Mouse (Mus musculus): ENCODE results near the gene Sox2. TPM values are rescaled to one million over a fixed set of nuclear protein-coding genes. Genes with fewer than 3 reads are reported as not detected.

Gene Sox2
- polyA plus RNA-seq, 1 experiment from 2014 or later: 19.2 TPM

GRCm38 (mm10) chr3:34656153-34656552 lies 5.9 kb downstream of the Sox2 start:
- Histone ChIP-seq H3K4me1 (replicated peaks) (peaks cover 35% of the 10 kb centered on the region), H3K9ac (peak overlapping the region; percentile 74), H3K27ac (peak overlapping the region; percentile 93), H3K36me3 (no peaks in the 10 kb centered on the region), H3K4me2 (peak overlapping the region; percentile 71), H3K4me3 (peak overlapping the region; percentile 45), H3K27me3 (peaks cover 66% of the 10 kb centered on the region), H3K9me3 (no peaks in the 10 kb centered on the region)
- WGBS: 3% methylated on average over 3 of the region's 3 CpGs
- ATAC-seq (ENCODE audit: low FRiP score): no peak

DNA sequence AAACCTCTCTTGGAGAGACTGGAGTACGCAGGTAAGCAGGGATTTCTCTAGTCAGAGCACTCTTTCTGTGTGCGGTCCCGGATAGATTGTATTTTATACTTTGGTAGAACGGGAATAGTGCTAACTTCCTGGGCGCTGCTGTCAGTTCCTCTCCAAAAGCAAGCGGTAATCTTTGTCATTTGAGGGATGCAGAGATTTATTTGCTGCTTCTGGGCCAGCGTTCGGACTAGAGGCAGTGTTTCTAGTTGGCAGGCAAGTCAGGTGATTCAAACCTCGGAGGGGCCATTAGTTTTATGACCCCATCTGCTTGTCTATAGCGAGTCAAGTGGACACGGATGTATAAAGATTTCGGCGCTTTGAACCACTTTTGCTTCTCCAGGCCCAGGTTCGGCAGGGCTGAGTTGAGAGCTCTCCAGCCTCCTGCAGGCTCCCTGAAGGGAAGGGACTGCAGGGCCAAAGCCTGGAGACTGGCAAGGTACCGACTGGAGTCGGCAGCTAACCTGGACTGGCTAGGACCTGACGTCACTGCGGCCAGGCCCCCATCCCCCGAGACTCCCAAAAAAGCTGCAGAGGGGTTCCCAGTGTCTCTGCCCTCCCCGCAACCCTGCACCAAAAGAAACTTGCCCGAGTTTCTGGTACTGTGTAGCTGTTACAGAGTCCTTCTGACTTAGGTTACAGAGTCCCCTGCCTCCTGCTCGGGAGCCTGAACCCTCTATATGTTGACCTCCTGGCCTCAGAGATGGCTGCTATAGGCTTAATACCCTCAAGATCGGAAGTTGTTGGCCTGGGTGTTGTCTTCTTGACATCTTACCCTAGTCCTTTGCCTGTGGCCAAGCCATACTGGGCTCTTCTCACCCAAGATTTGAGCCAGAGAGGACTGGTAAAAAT lies 6.9 kb downstream of the Sox2 start:
- ATAC-seq (ENCODE audit: low FRiP score): no peak
- 8% methylated on average over 23 of the region's 23 CpGs for WGBS
- Histone ChIP-seq H3K36me3 (no peaks in the 10 kb centered on the region), H3K27me3 (peaks cover 61% of the 10 kb centered on the region), H3K27ac (peak overlapping the region; percentile 93), H3K9me3 (no peaks in the 10 kb centered on the region), H3K4me1 (replicated peaks) (peaks cover 41% of the 10 kb centered on the region), H3K9ac (peak overlapping the region; percentile 74), H3K4me3 (peak overlapping the region; percentile 45), H3K4me2 (peak overlapping the region; percentile 71)

DNA sequence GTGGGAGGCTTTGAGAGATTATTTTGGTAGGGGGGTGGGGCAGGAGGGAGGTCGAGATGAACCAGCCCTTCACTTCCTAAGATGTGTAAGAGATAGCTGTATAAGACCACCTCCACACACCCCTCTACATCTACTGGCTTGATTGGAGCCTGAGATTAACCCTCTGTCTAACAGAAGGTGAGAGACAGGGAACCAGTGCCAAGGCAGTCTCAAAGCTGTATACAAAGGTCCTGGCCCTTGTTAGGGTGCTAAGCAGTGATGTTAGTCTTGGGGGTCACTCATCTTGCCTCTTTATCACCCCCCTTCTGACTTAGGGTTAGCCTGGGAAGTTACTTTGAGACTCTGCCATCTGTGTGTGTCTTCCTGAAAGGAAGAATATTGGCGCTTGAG lies 7.5 kb downstream of the Sox2 start:
- peaks cover 43% of the 10 kb centered on the region for H3K4me1 ChIP-seq (replicated peaks)
- peak overlapping the region; percentile 45 for H3K4me3 ChIP-seq
- WGBS: 27% methylated on average over 2 of the region's 2 CpGs
- H3K36me3 ChIP-seq: no peaks in the 10 kb centered on the region
- no peak for ATAC-seq (ENCODE audit: low FRiP score)
- peaks cover 61% of the 10 kb centered on the region for H3K27me3 ChIP-seq
- H3K9me3 ChIP-seq: no peaks in the 10 kb centered on the region
- H3K27ac ChIP-seq: peak overlapping the region; percentile 93
- peak overlapping the region; percentile 74 for H3K9ac ChIP-seq
- H3K4me2 ChIP-seq: peak overlapping the region; percentile 71

GRCm38 (mm10) chr3:34658241-34658965 lies 8.2 kb downstream of the Sox2 start:
- ATAC-seq (ENCODE audit: low FRiP score): no peak
- 36% methylated on average over 7 of the region's 7 CpGs for WGBS
- Histone ChIP-seq H3K4me1 (replicated peaks) (peaks cover 50% of the 10 kb centered on the region), H3K4me3 (peak overlapping the region; percentile 45), H3K36me3 (no peaks in the 10 kb centered on the region), H3K27me3 (peaks cover 61% of the 10 kb centered on the region), H3K9ac (peak overlapping the region; percentile 74), H3K27ac (peak overlapping the region; percentile 93), H3K4me2 (peak overlapping the region; percentile 71), H3K9me3 (no peaks in the 10 kb centered on the region)

DNA sequence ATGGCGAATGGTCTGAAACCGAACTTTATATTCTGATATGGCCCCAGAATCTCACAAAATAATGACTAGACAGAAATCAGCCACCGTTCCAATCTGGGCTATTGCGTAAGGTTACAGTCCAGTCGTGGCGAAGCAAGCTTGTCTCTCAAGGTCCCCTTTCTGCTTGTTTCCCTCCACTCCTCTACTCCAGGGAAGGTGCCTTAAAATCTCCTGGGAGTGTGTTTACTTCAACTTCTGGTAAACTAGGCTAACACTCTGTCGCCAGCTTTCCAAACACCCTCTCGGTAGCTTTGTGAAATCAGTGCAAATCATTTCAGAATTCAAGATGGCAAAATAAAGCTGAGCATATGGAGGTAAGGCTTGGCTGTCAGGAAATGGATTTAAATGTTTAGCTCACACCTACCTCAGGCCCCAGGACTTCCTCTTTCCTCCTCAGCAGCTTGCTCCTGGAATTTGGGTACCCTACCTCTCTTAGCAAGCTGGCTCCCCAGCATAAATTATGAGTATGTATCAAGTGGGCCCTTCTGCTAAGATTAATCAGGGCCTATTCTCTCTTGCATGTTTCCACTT lies 8.8 kb downstream of the Sox2 start:
- Histone ChIP-seq H3K36me3 (no peaks in the 10 kb centered on the region), H3K4me1 (replicated peaks) (peaks cover 57% of the 10 kb centered on the region), H3K27ac (peak overlapping the region; percentile 93), H3K4me3 (peak overlapping the region; percentile 45; the same call in 1 of the 2 replicates), H3K9me3 (no peaks in the 10 kb centered on the region), H3K9ac (peak overlapping the region; percentile 39; the same call in 1 of the 2 replicates), H3K27me3 (peaks cover 61% of the 10 kb centered on the region), H3K4me2 (peak overlapping the region; percentile 71)
- WGBS: 45% methylated on average over 8 of the region's 8 CpGs
- ATAC-seq (ENCODE audit: low FRiP score): no peak

DNA sequence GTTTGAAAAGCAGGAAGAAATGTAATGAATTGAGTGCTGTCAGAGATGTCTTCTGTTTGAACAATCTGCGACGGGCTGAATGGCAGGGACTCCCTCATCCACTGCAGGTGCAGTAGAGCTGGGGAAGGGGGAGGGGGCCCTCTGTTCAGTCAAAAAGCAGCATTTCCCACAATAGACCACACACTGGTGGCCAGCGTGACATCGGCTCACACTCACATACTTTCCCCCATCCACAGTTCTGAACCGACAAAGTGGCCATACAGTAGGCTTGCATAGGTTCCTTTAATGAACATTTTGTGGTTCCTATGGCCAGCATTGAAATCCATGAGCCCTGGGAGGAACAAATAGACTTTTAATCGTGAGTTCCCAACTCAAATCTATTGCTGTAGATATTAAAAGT lies 9.7 kb downstream of the Sox2 start:
- peaks cover 62% of the 10 kb centered on the region for H3K27me3 ChIP-seq
- WGBS: 6% methylated on average over 6 of the region's 6 CpGs
- peak overlapping the region; percentile 55 for H3K9ac ChIP-seq
- H3K4me1 ChIP-seq (replicated peaks): peaks cover 65% of the 10 kb centered on the region
- H3K36me3 ChIP-seq: no peaks in the 10 kb centered on the region
- no peak for ATAC-seq (ENCODE audit: low FRiP score)
- H3K9me3 ChIP-seq: no peaks in the 10 kb centered on the region
- peak overlapping the region; percentile 93 for H3K27ac ChIP-seq
- peak overlapping the region; percentile 15 for H3K4me3 ChIP-seq
- peak overlapping the region; percentile 71 for H3K4me2 ChIP-seq

DNA sequence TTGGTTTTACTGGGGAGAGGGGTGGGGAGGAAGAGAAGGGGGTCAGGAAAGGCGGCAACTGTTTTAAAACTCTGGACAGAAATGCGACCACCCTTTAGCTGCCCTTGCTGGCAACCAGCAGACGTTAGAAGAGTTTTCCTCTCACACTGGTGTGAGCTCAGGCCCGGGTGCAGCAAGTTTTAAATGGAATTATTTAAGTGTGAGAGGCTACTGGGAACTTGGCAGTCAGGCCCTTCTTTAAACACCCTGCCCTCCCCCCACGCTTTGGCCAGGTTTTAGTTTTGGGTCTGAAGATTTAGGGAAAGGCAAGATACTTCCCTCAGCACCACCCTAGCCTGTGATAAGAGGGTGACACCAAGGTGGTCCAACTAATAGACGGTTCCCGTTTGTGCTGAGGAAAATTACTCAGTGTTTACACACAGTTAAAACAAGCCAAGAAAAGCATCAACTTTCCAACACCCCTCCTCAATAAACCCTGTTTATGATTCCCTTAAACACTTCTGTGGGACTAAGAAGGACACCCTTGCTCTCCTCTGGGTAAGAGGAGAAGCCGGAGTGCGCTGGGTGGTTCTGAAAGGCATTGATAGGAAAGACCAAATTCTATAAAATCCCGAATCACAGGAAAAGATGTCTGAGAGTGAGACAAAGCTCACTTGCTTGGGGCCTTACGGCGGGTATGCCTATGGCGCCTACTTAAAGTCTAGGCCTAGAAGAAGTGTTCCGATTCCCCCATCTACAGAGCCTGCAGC lies 10.5 kb downstream of the Sox2 start:
- peak overlapping the region; percentile 1; the same call in 1 of the 2 replicates for H3K9ac ChIP-seq
- peaks cover 68% of the 10 kb centered on the region for H3K4me1 ChIP-seq (replicated peaks)
- no peak for ATAC-seq (ENCODE audit: low FRiP score)
- H3K27ac ChIP-seq: peak overlapping the region; percentile 93
- peak overlapping the region; percentile 71 for H3K4me2 ChIP-seq
- WGBS: 10% methylated on average over 14 of the region's 14 CpGs
- no peaks in the 10 kb centered on the region for H3K36me3 ChIP-seq
- peak overlapping the region; percentile 15; the same call in 1 of the 2 replicates for H3K4me3 ChIP-seq
- peaks cover 62% of the 10 kb centered on the region for H3K27me3 ChIP-seq
- no peaks in the 10 kb centered on the region for H3K9me3 ChIP-seq

- Histone ChIP-seq H3K9me3 (no peaks in the 10 kb centered on the region), H3K27ac (peak overlapping the region; percentile 93), H3K9ac (peak overlapping the region; percentile 55), H3K4me2 (peak overlapping the region; percentile 71), H3K27me3 (peaks cover 62% of the 10 kb centered on the region), H3K36me3 (no peaks in the 10 kb centered on the region), H3K4me3 (peak overlapping the region; percentile 18), H3K4me1 (replicated peaks) (peaks cover 70% of the 10 kb centered on the region)
- 2% methylated on average over 32 of the region's 32 CpGs for WGBS
- ATAC-seq (ENCODE audit: low FRiP score): no peak
Observed at GRCm38 (mm10) chr3:34661341-34662007, 11.3 kb downstream of the Sox2 start.

DNA sequence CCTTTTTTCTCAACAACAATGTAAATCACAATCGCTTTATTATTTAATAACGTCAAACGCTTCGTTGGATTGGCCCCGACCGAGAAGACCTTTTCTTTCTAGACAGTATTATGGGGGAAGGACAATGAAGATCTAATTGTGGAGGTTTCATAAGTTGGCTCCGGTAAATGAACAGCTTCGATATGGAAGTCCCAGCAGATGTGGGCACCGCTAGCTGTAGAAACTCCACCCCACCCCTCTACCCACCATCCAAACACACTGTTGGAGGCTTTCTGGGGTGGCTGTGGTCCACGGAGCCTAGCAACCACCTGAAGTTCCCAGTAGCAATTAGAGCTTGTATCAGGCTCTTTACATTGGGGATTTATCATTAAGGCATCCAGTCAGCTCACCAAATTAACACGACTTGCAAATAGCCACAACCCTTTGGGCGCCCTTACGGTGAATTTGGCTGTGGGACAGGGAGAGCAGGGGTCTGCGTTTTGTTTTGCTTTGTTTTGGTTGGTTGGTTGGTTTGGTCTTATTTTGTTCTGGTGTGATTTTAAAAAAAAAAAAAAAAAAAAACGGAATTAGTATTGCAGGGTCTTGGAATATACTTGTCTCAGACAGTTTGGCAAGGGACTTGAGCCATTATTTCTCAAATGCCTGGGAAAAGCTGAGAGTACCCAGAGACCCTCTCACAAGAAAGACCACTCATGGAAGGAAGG lies 12.0 kb downstream of the Sox2 start:
- Histone ChIP-seq H3K4me1 (replicated peaks) (peaks cover 70% of the 10 kb centered on the region), H3K9ac (peak overlapping the region; percentile 74), H3K4me2 (peak overlapping the region; percentile 71), H3K36me3 (no peaks in the 10 kb centered on the region), H3K27ac (peak overlapping the region; percentile 93), H3K27me3 (peaks cover 65% of the 10 kb centered on the region), H3K9me3 (no peaks in the 10 kb centered on the region), H3K4me3 (peak overlapping the region; percentile 36)
- ATAC-seq (ENCODE audit: low FRiP score): no peak
- WGBS: 4% methylated on average over 15 of the region's 15 CpGs

DNA sequence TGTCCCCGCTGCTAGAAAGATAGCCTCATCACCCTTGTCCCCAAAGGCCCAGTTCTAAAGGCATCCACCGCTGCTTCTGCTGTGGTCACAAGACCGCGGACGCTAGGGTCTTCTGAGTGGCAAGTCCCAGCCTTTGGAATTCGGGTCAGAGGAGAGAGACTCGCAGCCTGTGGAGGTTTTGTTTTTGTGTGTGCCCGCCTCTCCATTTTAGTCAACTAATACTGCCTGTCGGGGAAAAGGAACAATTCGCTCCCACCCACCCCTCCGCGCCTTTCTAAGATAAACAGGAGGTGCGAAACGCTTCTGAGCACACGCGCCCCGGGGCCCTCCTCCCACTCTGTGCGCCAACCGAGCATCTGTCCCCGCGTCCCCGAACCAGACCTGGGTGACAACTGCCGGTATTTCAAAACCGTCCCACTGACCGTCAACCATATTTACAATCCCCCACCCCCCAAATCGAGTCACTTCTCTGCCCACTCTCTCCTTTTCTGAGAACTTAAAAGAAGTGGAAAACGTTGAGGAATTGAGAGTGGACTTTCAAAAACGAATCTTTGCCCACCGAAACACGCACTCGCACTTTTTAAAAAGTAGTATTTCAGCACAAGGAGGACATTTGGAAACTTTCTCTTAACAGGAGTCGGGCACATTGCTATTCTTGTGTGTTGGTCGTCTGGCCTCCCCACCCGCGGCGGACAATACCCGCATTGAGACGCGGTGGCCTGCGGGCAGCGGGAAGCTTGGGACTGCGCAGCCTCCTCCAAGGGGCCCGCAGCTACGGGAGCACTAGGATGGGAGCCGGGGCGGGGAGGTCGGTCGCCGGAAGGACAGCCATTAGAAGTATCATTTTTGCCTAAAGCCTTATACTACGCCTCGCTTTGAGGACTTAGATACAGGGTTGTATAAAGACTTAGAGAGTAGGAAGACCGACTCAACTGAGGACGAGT lies 12.8 kb downstream of the Sox2 start:
- H3K27ac ChIP-seq: peak overlapping the region; percentile 93
- under 1% methylated on average over 53 of the region's 53 CpGs for WGBS
- H3K4me2 ChIP-seq: peak overlapping the region; percentile 71
- no peak for ATAC-seq (ENCODE audit: low FRiP score)
- H3K36me3 ChIP-seq: no peaks in the 10 kb centered on the region
- H3K27me3 ChIP-seq: peaks cover 60% of the 10 kb centered on the region
- peak overlapping the region; percentile 74 for H3K9ac ChIP-seq
- H3K4me1 ChIP-seq (replicated peaks): peaks cover 67% of the 10 kb centered on the region
- H3K4me3 ChIP-seq: peak overlapping the region; percentile 36
- no peaks in the 10 kb centered on the region for H3K9me3 ChIP-seq
